Mouse (Mus musculus) ZHBTc4 (cell line): ENCODE measurements around the gene Smim14.
A peak's percentile ranks its signal among the peaks of the same experiment; 100 is the strongest.
"Not testable (repeated sequence)": the region's sequence is repeated elsewhere in the genome, so short reads cannot be mapped to it uniquely, and the experiment has no call there.

Source experiments
- DNase-seq: peaks from one replicate; pipeline ENCODE4 v3.0.0-alpha.2; 2011; ENCODE audit warnings: low read depth, low spot score

The Smim14 gene

GRCm38 (mm10) chr5:65524831-65525230 is 12.2 kb downstream of the Smim14 start:
- no peak for DNase-seq

- DNase-seq, result peak; percentile 36
These were observed 15.2 kb downstream of the Smim14 start for GRCm38 (mm10) chr5:65521803-65522202.

- no peak for DNase-seq
These were observed 22.2 kb downstream of the Smim14 start for GRCm38 (mm10) chr5:65514635-65515278.

DNA sequence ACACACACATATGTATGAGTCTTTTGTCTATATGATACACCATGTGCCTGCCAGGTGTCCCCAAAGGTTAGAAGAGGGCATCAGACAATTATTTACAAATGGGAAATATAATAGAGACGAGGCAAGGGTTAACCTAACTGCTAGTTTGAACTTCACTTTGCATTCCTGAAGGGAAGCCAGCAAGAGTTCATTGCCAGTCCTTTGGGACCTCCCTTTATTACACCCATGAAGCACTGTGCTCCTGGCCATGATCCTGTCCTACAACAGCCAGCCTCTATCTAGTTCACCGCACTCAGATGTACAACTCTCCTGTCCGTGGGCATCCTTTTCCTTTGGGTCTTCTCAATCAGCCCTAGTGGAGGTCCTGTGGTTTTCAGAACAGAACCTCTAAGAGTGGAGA is 23.5 kb downstream of the Smim14 start:
- no peak for DNase-seq

- no peak for DNase-seq
These were observed 28.6 kb downstream of the Smim14 start for GRCm38 (mm10) chr5:65508395-65508794.

GRCm38 (mm10) chr5:65505786-65506185 is 31.2 kb downstream of the Smim14 start:
- DNase-seq, result peak; percentile 45

GRCm38 (mm10) chr5:65501407-65501806 is 35.6 kb downstream of the Smim14 start:
- DNase-seq, result no peak

- no peak for DNase-seq
These were observed 36.8 kb downstream of the Smim14 start for GRCm38 (mm10) chr5:65500231-65500630.

DNA sequence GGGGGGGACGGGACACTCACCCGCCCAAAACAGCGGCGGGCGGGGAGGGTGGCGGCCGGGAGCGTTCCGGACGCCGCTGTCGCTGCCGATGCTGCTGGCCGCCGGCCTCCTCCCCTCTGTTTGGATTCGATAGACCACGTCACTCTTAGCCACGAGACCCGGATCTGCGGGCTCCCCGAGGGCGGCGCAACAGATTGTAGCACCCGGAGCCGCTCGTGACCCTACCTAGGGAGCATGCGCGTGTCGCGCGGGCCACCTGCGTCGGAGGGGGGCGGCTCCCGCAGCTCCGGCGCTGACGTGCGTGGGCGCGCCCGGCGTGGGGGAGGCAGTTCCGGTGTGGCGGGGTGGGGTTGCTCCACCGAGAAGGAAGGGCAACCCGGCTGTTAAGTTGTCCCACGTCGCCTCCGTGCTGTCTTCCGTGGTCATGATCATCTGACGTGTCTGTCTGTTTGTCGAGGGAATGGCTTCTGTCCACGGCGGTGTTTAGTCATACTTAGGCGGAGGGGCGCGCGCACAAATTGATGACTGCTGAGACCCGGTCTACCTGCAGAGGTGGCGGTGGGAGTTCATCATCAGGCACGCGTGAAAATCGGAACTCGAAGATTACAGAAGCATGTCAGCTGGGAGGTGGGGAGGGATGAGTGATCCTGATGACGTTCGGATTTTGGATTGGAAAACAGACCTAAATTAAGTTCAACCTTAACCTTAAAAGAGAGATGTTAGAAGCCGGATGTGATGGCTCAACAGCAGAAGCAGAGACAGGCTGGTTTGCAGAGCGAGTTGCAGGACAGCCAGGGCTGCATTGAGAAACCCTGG is 44.1 kb downstream of the Smim14 start, which contains the start of gene Gm43552:
Gene Gm43552, minus strand, starts transcription at position 118 of the 816 bp plus-strand sequence.
- DNase-seq, result peak; percentile 97

DNA sequence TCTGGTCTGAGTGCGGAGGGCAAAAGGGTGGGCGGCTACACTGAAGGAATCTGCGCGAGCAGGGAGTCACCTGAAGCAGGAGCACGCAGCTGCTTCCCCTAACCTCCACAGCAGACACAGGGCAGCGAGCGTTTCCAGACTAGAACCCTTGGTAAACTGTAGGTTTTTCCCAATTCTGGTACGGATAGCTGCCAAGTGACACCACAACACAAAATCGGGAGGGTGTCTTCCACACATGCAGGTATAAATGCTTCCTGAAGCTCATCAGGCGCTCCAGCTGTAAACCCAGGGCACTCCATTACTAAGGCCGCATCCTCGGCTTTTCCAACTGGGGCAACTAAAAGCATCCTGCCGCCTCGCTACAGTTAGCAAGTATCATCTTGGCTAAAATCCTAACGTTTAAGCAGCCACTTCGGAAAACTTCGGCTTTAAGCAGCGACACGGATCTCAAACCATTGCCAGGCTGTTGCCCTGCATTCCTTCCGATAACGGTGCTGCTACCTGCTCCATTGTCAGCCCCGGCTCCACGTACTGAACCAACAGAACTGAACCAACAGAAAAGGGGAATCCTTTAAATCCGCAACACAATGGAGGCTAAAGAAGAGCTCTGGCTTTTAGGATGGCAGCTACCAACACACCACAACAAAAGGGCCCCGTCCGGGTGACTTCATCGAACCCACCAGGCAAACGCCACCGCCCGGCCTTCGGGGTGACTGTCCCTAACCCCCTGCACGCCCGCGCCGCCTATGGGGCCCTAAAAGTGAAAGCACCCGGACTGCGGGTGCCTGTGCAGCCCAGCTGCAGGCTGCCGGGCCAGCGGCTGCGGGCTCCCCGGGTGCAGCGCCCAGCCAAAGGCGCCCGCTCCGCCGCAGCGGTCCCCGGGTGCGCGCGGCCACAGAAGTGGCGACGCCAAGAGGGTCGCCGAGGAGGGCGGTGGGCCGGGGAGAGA is 44.9 kb downstream of the Smim14 start:
- peak; percentile 64 for DNase-seq

- DNase-seq, result no peak
These were observed 47.2 kb downstream of the Smim14 start for GRCm38 (mm10) chr5:65489830-65490229.

DNA sequence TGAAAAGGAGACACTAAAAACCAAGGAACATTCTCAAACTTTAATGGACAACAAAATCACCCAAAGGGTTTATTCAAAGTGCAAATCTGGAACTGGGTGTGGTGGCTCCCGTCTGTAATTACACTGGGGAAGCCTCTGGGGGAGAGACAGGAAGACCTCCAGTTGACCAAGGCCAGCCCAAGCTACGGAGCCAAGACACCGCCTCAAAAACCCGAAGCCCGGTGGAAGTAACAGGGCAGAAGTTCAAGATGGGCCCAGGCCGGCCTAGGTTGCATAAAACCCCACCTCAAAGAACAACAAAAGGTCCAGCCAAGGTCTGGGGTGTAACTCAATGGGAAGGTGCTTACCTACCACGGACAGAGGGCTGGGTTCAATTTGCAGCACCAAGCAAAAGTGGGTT is 48.3 kb downstream of the Smim14 start:
- DNase-seq, result peak; percentile 18

- DNase-seq, result no peak
These were observed 49.6 kb downstream of the Smim14 start for GRCm38 (mm10) chr5:65487381-65487780.

DNA sequence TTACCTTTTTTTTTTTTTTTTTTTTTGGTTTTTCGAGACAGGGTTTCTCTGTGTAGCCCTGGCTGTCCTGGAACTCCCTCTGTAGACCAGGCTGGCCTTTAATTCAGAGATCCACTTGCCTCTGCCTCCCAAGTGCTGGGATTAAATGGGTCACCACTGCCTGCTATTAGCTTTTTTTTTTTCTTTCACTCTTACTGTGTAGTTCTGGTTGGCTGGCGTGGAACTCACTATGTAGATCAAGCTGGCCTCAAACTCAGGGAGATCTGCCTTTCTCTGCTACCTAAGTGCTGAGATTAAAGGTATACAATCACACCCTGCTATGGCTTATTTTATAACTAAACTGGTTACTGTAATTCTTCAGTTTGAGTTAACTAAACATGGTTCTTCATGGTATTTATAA is 50.5 kb downstream of the Smim14 start:
- DNase-seq, result no peak

- no peak for DNase-seq
These were observed 54.0 kb downstream of the Smim14 start for GRCm38 (mm10) chr5:65482996-65483395.

DNA sequence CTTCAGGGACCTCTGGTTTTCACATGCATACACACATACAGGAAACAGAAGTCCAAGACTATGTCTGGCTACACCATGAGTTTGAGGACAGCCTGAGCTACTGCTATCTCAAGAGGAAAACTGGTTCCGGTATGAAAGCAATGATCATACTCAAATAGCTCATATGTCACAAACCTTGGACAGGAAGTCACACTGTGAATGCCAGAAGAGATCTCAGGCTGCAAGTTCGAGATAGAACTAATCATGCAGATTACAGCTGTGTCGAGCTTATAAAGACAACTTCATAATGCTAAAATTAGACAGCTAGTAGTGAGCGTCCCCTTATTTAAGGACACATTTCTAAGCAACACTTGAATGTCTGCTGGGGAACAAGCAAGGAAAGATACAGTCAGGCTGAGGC is 56.5 kb downstream of the Smim14 start:
- no peak for DNase-seq

DNA sequence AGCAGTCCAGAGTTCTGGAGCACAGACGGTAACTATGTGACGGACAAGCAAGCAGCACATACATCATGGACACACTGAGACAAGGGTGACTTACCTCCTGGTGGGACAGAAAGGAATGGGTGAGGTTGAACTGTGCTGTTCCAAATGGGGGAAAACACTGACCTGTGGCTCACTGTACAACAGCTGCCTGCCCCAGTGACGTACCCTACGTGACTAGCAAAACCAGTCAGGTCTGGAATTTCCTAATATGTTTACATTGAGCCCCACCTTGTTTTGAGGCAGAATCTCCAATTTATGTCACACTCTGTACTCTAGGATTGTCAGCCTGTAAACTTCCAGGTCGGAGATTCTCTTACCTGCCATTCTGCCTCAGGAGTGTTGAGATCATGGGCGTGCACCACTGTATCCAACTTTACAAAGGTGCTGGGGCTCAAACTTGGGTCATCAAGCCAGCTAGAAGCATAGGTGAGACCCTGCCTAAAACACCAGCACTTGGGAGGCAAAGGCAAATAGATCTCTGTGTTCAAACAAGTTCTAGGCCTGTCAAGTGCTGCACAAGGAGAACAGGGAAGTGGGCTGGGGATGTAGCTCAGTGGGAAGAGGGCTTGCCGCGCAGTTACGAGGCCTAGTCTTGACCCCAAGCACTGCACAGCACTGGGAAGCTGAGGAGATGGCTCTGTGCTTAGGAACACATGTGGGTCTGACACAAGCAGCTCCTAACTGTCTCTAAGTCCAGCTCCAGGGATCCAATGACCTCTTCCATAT is 57.1 kb downstream of the Smim14 start:
- DNase-seq, result no peak

DNA sequence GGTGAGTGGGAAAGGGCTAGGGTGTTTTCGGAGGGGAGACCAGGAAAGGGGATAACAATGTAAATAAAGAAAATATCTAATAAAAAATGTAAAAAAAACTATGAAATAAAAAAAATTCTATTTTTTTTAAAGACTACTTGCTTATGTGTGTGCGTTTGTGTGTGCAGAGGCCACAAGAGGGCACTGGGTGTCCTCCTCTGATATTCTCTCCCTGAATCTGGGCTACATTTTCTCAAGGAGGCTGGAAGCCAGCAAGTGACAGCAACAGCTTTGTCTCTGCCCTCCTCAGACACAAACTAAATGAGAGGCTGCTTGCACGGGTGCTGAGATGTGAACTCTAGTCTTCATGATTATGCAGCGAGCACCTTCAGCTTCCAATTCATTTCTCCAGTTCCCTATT is 58.8 kb downstream of the Smim14 start:
- DNase-seq, result no peak

GRCm38 (mm10) chr5:65476739-65477138 is 60.2 kb downstream of the Smim14 start:
- DNase-seq, result not testable (repeated sequence)

DNA sequence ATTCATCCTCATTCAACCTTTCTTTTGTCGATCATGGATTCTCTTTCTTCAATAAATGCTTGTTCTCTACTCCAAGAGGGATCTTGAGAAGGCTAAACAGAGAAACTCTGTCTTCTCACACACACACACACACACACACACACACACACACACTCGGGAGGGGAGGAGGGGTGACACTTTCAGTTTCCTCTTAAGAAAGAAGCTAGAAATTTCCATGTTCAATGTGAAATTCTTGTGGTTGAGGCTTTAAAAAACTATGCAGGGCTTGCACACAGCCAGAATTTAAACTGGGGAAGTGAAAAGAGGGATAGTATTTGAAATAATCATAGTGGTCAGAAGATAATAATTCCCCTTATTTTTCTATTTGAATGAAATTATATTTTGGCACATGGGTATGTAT is 61.2 kb downstream of the Smim14 start:
- DNase-seq, result no peak

GRCm38 (mm10) chr5:65469766-65470165 is 67.2 kb downstream of the Smim14 start:
- DNase-seq, result no peak
